Mouse (Mus musculus): ENCODE measurements around the gene Pick1. TPM values are rescaled to one million over a fixed set of nuclear protein-coding genes. Genes with fewer than 3 reads are reported as not detected.

Gene Pick1
- polyA plus RNA-seq, 1 experiment from 2014 or later, result 105 TPM

- H3K4me2 ChIP-seq, result no peak overlapping the region
Observed at GRCm38 (mm10) chr15:79242574-79243233, 13.7 kb downstream of the Pick1 start.

GRCm38 (mm10) chr15:79243234-79244042, 14.5 kb downstream of the Pick1 start:
- Histone ChIP-seq H3K27ac (peak overlapping the region; percentile 68), H3K27me3 (replicated peaks) (no peaks in the 10 kb centered on the region), H3K9ac (peak overlapping the region; percentile 34; the same call in 1 of the 2 replicates), H3K4me1 (peaks cover 7% of the 10 kb centered on the region), H3K9me3 (no peaks in the 10 kb centered on the region), H3K4me2 (peak overlapping the region; percentile 29; the same call in 1 of the 2 replicates), H3K4me3 (no peak overlapping the region), H3K36me3 (replicated peaks) (peaks cover 34% of the 10 kb centered on the region)
- 18% methylated on average over 10 of the region's 10 CpGs for WGBS
- ATAC-seq (replicated peaks), result peak; percentile 97

More at GRCm38 (mm10) chr15:79242574-79243233, 13.7 kb downstream of the Pick1 start:
- H3K9ac ChIP-seq, result no peak overlapping the region
- WGBS, result 75% methylated on average over 13 of the region's 13 CpGs
- H3K4me1 ChIP-seq, result peaks cover 7% of the 10 kb centered on the region
- H3K27ac ChIP-seq, result no peak overlapping the region
- no peaks in the 10 kb centered on the region for H3K9me3 ChIP-seq
- H3K36me3 ChIP-seq (replicated peaks), result peaks cover 30% of the 10 kb centered on the region
- peak; percentile 50 for ATAC-seq (replicated peaks)
- no peaks in the 10 kb centered on the region for H3K27me3 ChIP-seq (replicated peaks)
- no peak overlapping the region for H3K4me3 ChIP-seq

- Histone ChIP-seq H3K27ac (no peak overlapping the region), H3K9ac (no peak overlapping the region), H3K36me3 (replicated peaks) (peaks cover 37% of the 10 kb centered on the region), H3K9me3 (no peaks in the 10 kb centered on the region), H3K4me3 (no peak overlapping the region), H3K4me2 (no peak overlapping the region), H3K4me1 (peaks cover 7% of the 10 kb centered on the region), H3K27me3 (replicated peaks) (no peaks in the 10 kb centered on the region)
- no peak for ATAC-seq (replicated peaks)
- 73% methylated on average over 7 of the region's 7 CpGs for WGBS
Observed at GRCm38 (mm10) chr15:79244071-79244893, 15.3 kb downstream of the Pick1 start.

GRCm38 (mm10) chr15:79245321-79245720, 16.3 kb downstream of the Pick1 start:
- Histone ChIP-seq H3K4me3 (no peak overlapping the region), H3K27me3 (replicated peaks) (no peaks in the 10 kb centered on the region), H3K9me3 (no peaks in the 10 kb centered on the region), H3K4me2 (no peak overlapping the region), H3K27ac (no peak overlapping the region), H3K9ac (no peak overlapping the region), H3K4me1 (peaks cover 7% of the 10 kb centered on the region), H3K36me3 (replicated peaks) (peaks cover 37% of the 10 kb centered on the region)
- 94% methylated on average over 3 of the region's 3 CpGs for WGBS
- ATAC-seq (replicated peaks), result no peak

- WGBS, result 90% methylated on average over 2 of the region's 2 CpGs
- no peak overlapping the region for H3K4me3 ChIP-seq
Observed at GRCm38 (mm10) chr15:79250236-79250635, 21.3 kb downstream of the Pick1 start.

GRCm38 (mm10) chr15:79251168-79251567, 22.2 kb downstream of the Pick1 start:
- H3K9ac ChIP-seq, result no peak overlapping the region
- H3K9me3 ChIP-seq, result no peaks in the 10 kb centered on the region
- H3K27me3 ChIP-seq (replicated peaks), result peaks cover 34% of the 10 kb centered on the region
- no peak overlapping the region for H3K4me2 ChIP-seq
- peaks cover 15% of the 10 kb centered on the region; the same call in 1 of the 2 replicates for H3K36me3 ChIP-seq (replicated peaks)
- peaks cover 12% of the 10 kb centered on the region for H3K4me1 ChIP-seq
- 57% methylated on average over 7 of the region's 7 CpGs for WGBS
- H3K4me3 ChIP-seq, result no peak overlapping the region
- no peak for ATAC-seq (replicated peaks)
- H3K27ac ChIP-seq, result no peak overlapping the region

More at GRCm38 (mm10) chr15:79250236-79250635, 21.3 kb downstream of the Pick1 start:
- H3K9ac ChIP-seq, result no peak overlapping the region
- H3K4me1 ChIP-seq, result peaks cover 12% of the 10 kb centered on the region
- H3K27ac ChIP-seq, result no peak overlapping the region
- peaks cover 34% of the 10 kb centered on the region for H3K27me3 ChIP-seq (replicated peaks)
- peaks cover 17% of the 10 kb centered on the region; the same call in 1 of the 2 replicates for H3K36me3 ChIP-seq (replicated peaks)
- no peak for ATAC-seq (replicated peaks)
- no peaks in the 10 kb centered on the region for H3K9me3 ChIP-seq
- H3K4me2 ChIP-seq, result no peak overlapping the region

- H3K36me3 ChIP-seq (replicated peaks), result peaks cover 8% of the 10 kb centered on the region; the same call in 1 of the 2 replicates
- peak overlapping the region; percentile 36 for H3K9ac ChIP-seq
- no peaks in the 10 kb centered on the region for H3K9me3 ChIP-seq
- H3K4me1 ChIP-seq, result peaks cover 12% of the 10 kb centered on the region
- no peak overlapping the region for H3K27ac ChIP-seq
- H3K27me3 ChIP-seq (replicated peaks), result peaks cover 34% of the 10 kb centered on the region
- peak; percentile 66 for ATAC-seq (replicated peaks)
- peak overlapping the region; percentile 30 for H3K4me3 ChIP-seq
- 2% methylated on average over 61 of the region's 61 CpGs for WGBS
- H3K4me2 ChIP-seq, result peak overlapping the region; percentile 63
Observed at GRCm38 (mm10) chr15:79251781-79252491, 23.0 kb downstream of the Pick1 start.

GRCm38 (mm10) chr15:79252580-79252979, 23.6 kb downstream of the Pick1 start:
- 34% methylated on average over 24 of the region's 24 CpGs for WGBS
- Histone ChIP-seq H3K27ac (no peak overlapping the region), H3K4me2 (peak overlapping the region; percentile 63), H3K9ac (peak overlapping the region; percentile 36), H3K4me1 (peaks cover 12% of the 10 kb centered on the region), H3K36me3 (replicated peaks) (peaks cover 8% of the 10 kb centered on the region; the same call in 1 of the 2 replicates), H3K27me3 (replicated peaks) (peaks cover 34% of the 10 kb centered on the region), H3K9me3 (no peaks in the 10 kb centered on the region), H3K4me3 (peak overlapping the region; percentile 30)
- ATAC-seq (replicated peaks), result peak; percentile 19; the same call in 1 of the 2 replicates

GRCm38 (mm10) chr15:79254661-79255060, 25.7 kb downstream of the Pick1 start, which contains the start of gene Slc16a8:
Slc16a8 (minus strand) TSS chr15:79254761.
- Histone ChIP-seq H3K4me2 (no peak within 1 kb of the TSS), H3K4me3 (no peak within 1 kb of the TSS), H3K27ac (no peak within 1 kb of the TSS), H3K9me3 (no peaks in the 10 kb centered on the region), H3K36me3 (replicated peaks) (no peaks in the 10 kb centered on the region), H3K27me3 (replicated peaks) (peaks cover 42% of the 10 kb centered on the region), H3K9ac (no peak within 1 kb of the TSS; the same call in 1 of the 2 replicates), H3K4me1 (peaks cover 12% of the 10 kb centered on the region)
- 21% methylated on average over 3 of the region's 3 CpGs for WGBS
- ATAC-seq (replicated peaks), result no peak

GRCm38 (mm10) chr15:79258521-79258920, 29.5 kb downstream of the Pick1 start:
- Histone ChIP-seq H3K27me3 (replicated peaks) (peaks cover 60% of the 10 kb centered on the region), H3K9ac (no peak overlapping the region), H3K4me1 (peaks cover 18% of the 10 kb centered on the region), H3K27ac (no peak overlapping the region), H3K9me3 (no peaks in the 10 kb centered on the region), H3K4me3 (no peak overlapping the region), H3K4me2 (no peak overlapping the region), H3K36me3 (replicated peaks) (no peaks in the 10 kb centered on the region)
- 28% methylated on average over 17 of the region's 17 CpGs for WGBS
- ATAC-seq (replicated peaks), result no peak

GRCm38 (mm10) chr15:79261095-79261725, 32.2 kb downstream of the Pick1 start:
- peak; percentile 65 for ATAC-seq (replicated peaks)
- Histone ChIP-seq H3K4me2 (peak overlapping the region; percentile 98), H3K36me3 (replicated peaks) (no peaks in the 10 kb centered on the region), H3K4me3 (peak overlapping the region; percentile 59), H3K27me3 (replicated peaks) (peaks cover 50% of the 10 kb centered on the region), H3K4me1 (peaks cover 18% of the 10 kb centered on the region), H3K9me3 (no peaks in the 10 kb centered on the region), H3K9ac (peak overlapping the region; percentile 61), H3K27ac (no peak overlapping the region)
- WGBS, result 1% methylated on average over 33 of the region's 62 CpGs

Measured in midbrain, embryonic 15.5 days (tissue).